Mouse (Mus musculus): Measurements from ENCODE around the gene Cxcl15. TPM values are rescaled to one million over a fixed set of nuclear protein-coding genes. Genes with fewer than 3 reads are reported as not detected.

Cxcl15 gene
- not detected for total RNA-seq (2021)
- long read RNA-seq, experiment 1, result 0 reads
- long read RNA-seq, experiment 2, result 0 reads

DNA sequence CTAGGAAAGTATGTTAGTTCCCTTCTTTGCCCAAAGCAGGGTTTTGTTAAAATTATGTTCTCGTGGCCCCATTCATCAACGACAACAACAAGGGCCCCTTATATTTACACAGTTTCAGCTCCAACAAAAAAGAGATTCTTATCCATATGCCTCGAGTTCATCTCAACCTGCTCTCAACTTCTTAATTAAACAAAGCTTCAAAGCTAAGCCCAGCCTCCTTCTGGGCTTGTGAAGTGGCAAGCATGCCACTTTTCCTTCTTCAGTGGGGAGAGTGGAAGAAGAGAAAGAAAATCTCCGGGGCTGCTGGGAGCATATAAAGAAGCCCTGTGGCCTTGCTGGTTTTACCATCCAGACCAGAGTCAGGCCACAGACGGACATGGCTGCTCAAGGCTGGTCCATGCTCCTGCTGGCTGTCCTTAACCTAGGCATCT lies at the start of gene Cxcl15:
Cxcl15 (plus strand) TSS at position 340 of the 431 bp plus-strand sequence.
- no peak for DNase-seq (ENCODE audit: low spot score in 2 of 2)

GRCm38 (mm10) chr5:90753934-90754333 lies 40.4 kb upstream of the Cxcl15 start:
- DNase-seq (ENCODE audit: low spot score in 2 of 2), result no peak

GRCm38 (mm10) chr5:90758020-90758605 lies 36.2 kb upstream of the Cxcl15 start:
- no peak for DNase-seq (ENCODE audit: low spot score in 2 of 2)

DNA sequence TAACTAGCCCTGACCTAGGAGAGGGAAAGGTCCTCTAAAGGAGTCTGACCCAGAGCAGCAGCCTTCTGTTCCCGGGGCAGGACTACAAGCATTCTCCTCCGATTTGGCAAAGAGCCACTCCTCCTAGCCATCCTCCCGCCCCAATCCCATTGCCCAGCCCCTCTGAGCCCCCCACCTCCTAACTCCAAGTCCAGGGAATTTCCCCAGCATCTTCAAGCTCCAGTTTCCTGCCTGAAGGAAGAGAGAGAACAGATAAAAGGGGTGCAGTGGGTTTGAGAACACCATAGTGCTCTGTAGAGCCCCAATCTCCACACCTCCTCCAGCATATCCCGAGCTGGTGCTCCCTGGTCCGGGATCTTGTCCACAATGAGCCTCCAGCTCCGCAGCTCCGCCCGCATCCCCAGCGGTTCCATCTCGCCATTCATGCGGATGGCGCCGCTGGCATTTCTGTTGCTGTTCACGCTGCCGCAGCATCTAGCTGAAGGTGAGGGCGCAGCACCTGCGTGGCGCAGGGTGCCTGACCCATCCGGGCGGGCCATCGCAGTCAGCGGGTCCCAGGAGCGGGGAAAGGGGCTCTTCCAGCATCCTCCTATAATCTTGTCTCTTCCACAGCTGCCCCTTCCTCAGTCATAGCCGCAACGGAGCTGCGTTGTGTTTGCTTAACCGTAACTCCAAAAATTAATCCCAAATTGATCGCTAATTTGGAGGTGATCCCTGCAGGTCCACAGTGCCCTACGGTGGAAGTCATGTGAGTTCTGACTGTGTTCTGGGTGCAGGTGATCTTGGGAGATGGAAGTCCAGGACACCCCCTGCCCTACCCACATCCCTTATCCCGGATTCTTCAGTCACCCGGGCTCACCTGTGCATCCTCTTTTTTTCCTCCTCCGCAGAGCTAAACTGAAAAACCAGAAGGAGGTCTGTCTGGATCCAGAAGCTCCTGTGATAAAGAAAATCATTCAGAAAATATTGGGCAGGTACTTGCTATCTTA lies 35.0 kb upstream of the Cxcl15 start, which contains the start of gene Cxcl5:
Cxcl5 (plus strand) TSS at position 284 of the 989 bp plus-strand sequence.
- DNase-seq (ENCODE audit: low spot score in 2 of 2), result peak; percentile 8 to 23

DNA sequence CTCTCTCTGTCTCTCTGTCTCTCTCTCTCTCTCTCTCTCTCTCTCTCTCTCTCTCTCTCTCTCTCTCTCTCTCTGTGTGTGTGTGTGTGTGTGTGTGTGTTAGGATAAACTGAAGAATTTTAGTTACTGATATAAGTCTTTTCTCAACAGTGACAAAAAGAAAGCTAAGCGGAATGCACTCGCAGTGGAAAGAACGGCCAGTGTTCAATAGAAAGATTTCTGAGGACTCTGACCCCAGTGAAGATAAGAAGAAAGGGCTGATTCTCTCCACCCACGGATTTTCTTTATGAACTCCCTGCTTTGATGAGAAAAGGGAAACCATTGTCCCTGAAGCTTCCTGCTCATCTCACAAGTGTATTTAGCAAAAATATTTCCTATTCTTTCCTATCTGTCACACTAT lies 34.0 kb upstream of the Cxcl15 start:
- no peak for DNase-seq (ENCODE audit: low spot score in 2 of 2)

DNA sequence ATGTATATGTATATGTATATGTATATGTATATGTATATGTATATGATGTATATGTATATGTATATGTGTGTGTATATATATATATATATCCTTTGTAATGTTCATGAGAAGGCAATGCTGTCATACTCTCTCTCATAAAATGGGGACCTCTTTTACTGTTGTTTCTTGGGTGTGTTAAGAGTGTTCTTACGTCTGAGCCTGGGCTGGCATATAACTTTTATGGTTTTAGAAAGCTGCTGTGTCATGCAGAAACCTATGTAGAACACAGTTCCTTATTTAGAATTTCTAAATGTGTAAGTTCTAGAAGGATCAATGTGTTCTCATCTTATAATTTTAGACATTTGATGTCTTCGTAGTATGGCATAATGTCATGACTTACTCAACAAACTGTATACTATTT lies 33.5 kb upstream of the Cxcl15 start:
- DNase-seq (ENCODE audit: low spot score in 2 of 2), result no peak

DNA sequence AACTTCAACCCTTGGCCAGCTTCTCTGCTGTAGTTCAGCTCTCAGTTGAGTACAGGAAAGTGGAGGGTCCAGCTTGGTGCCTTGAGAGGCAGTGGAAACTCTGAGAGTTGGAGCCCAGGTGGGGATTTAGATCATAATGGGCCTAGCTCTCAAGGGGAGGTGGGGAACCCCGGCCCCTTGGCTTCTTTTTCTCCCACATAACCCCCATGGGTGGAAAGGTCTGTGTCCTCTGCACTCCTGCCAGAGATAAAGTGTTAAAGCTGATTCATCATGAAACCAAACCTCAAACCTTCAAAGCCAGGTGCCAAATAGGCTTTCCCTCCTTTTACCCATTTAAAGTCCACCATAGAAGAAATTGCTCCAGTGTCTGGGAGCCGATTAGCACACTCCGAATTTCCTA lies 32.5 kb upstream of the Cxcl15 start:
- DNase-seq (ENCODE audit: low spot score in 2 of 2), result no peak

GRCm38 (mm10) chr5:90763912-90764665 lies 30.2 kb upstream of the Cxcl15 start:
- DNase-seq (ENCODE audit: low spot score in 2 of 2), result no peak

- DNase-seq (ENCODE audit: low spot score in 2 of 2), result no peak
Observed at GRCm38 (mm10) chr5:90765821-90766606, 28.3 kb upstream of the Cxcl15 start.

- no peak for DNase-seq (ENCODE audit: low spot score in 2 of 2)
Observed at GRCm38 (mm10) chr5:90768218-90768617, 26.1 kb upstream of the Cxcl15 start, which contains the start of gene Ppbp. Gene Ppbp (plus strand): TSS chr5:90768518.

DNA sequence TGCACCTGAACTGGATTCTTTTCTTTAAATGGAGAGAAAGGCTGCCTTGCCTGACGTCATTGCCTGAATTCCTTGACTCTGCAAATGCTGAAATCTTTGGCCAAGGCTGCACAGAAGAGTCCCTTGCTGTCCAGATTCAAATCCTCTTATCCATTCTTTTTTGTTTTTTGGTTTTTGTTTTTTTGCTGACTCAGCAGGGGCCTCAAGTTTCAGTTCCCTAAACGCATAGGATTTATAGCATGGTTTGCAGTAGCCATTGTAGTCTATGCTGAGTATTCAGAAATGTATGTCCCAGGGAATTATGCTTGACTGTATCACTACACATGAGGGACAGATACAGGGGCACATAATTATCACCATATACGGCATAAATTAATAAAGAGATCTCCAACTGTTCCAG lies 23.0 kb upstream of the Cxcl15 start:
- DNase-seq (ENCODE audit: low spot score in 2 of 2), result no peak

DNA sequence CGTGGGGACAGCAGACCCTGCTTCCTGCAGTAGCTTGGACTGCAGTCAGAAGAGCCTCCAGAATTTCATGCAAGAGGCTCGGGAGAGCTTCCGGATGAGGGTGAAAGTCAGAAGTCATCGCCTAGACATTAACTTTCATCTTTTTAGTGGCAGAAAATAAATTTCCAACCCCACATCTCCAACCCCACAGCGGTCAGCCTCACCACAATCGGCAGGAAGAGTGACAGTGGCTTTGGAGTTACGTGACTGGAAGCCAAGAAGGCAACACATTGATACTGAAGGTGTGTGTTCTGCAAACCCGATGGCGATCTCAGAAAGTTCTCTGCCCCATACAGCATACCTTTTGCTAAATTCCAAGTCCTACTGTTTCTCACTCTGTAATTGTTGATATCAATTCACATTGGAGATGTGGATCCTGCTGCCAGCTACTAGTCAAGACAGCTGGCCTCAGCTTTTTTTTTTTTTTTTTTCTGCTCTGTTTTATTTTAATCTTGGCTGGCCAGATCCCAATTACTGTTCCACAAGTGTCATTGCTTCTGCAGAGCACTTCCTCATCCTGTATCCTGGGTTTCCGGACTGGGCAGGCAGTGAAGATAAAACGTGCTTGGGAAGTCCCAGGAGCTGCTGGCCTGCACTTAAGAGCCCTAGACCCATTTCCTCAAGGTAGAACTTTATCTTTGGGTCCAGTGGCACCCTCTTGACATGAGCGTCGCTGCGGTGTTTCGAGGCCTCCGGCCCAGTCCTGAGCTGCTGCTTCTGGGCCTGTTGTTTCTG lies 22.3 kb upstream of the Cxcl15 start, which contains the start of gene Pf4:
Pf4 (plus strand) TSS at position 556 of the 774 bp plus-strand sequence.
- no peak for DNase-seq (ENCODE audit: low spot score in 2 of 2)

DNA sequence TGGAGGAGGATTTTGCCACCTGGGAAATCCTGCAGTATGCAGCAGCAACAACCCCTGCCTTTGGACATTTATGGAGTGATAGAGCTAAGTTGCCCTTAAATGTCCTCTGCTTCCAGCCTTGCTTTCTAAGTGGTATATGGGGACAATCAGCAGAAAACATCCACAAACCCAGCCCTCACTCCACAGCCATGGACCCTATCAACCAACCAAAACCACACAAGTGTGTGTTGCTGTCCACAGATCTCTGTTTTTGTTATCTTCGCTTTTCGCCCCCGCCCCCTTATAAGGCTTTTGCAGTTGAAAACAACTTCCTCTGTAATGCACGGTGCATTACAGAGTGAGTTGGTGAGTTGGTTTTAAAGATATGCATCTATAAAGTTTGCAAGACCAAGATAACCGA lies 18.8 kb upstream of the Cxcl15 start:
- DNase-seq (ENCODE audit: low spot score in 2 of 2), result no peak

- no peak for DNase-seq (ENCODE audit: low spot score in 2 of 2)
Observed at GRCm38 (mm10) chr5:90777621-90778020, 16.7 kb upstream of the Cxcl15 start.

GRCm38 (mm10) chr5:90778856-90779255 lies 15.5 kb upstream of the Cxcl15 start:
- DNase-seq (ENCODE audit: low spot score in 2 of 2), result no peak

DNA sequence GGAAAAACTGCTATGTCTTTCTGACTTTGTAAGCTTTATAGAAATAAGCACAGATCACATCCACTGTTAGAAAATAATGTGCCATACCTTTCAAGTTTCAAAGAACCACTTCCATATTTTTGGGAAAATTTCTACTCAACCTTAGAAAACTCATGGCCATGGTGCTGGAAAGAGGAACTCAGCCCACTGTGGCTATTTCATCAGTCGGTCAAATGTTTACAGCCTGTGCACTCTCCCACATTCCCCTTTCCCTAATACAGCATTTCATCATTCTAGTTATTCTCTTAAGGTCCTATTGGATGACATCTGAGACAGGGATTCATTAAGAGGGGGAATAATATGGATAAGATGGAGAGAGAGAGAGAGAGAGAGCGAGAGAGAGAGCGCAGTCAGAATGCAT lies 10.6 kb upstream of the Cxcl15 start:
- no peak for DNase-seq (ENCODE audit: low spot score in 2 of 2)

DNA sequence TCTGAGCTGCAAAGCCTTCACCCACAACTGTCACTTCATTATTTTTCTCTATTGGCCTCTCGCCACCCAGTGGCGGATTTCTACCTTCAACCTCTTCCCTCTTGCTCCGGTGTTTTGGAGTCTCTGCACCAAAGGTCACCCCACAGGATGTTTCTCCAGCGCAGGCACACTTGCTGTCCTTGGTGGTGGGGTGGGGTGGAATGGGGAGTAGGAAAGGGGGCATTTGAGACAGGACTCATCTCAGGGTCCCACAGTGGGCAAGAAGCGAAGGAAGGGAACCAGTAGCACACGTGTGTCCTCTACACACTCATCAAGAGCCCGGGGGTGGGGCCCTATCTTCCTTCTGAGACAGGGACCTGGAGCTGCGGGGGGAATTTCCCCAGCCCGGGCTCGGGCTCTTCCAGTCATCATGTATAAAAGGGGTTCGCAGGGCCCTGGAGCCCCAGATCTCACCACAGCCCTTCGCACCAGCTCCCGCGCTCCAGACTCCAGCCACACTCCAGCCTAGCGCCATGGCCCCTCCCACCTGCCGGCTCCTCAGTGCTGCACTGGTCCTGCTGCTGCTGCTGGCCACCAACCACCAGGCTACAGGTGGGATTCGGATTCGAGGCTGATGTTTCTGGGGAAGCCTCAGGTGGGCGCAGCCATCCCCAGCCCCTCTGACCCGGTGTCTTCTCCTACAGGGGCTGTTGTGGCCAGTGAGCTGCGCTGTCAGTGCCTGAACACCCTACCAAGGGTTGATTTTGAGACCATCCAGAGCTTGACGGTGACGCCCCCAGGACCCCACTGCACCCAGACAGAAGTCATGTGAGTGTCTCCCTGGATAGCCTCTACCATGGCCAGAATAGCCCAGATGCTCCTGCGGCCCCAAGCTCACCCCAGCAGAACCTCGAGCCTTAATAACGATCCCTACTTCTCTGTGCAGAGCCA lies 8.4 kb upstream of the Cxcl15 start, which contains the start of gene Cxcl3:
Cxcl3 (plus strand) TSS at position 445 of the 930 bp plus-strand sequence.
- DNase-seq (ENCODE audit: low spot score in 2 of 2), result peak in 1 of 2 experiments; percentile 7

DNA sequence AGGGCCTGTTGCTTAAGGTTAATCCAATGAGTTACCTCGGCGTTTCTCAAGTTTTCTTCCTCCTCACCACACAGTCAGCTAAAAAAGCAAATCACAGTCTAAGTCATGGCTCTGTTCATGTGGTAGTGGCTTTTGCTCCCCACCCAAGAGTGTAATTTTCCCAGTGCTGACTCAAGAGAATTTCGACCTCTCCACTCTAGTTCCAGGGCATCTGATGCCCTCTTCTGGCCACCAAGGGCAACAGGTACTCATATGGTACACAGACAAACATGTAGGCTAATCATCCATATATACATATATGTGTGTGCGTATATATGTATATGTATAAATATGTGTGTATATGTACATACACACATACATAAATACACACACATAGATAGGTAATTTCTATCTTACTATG lies 6.2 kb upstream of the Cxcl15 start:
- DNase-seq (ENCODE audit: low spot score in 2 of 2), result no peak
